Mouse (Mus musculus): ENCODE data around the gene Pdk1. TPM values are rescaled to one million over a fixed set of nuclear protein-coding genes. Genes with fewer than 3 reads are reported as not detected.
A peak's percentile ranks its signal among the peaks of the same experiment; 100 is the strongest.

Gene Pdk1
- total RNA-seq, 1 experiment from 2014 or later, result 108 TPM

GRCm38 (mm10) chr2:71867480-71867879 is 5.5 kb upstream of the Pdk1 start:
- ATAC-seq (replicated peaks in 1 of 2; ENCODE audit: insufficient read depth in 1 of 2, low FRiP score in 2 of 2, low TSS enrichment in 1 of 2, low read depth in 1 of 2, poor library complexity in 2 of 2, severe bottlenecking in 2 of 2), result no peak

- ATAC-seq (replicated peaks in 1 of 2; ENCODE audit: insufficient read depth in 1 of 2, low FRiP score in 2 of 2, low TSS enrichment in 1 of 2, low read depth in 1 of 2, poor library complexity in 2 of 2, severe bottlenecking in 2 of 2), result no peak
Observed at GRCm38 (mm10) chr2:71868256-71868655, 4.8 kb upstream of the Pdk1 start.

- no peak for ATAC-seq (replicated peaks in 1 of 2; ENCODE audit: insufficient read depth in 1 of 2, low FRiP score in 2 of 2, low TSS enrichment in 1 of 2, low read depth in 1 of 2, poor library complexity in 2 of 2, severe bottlenecking in 2 of 2)
Observed at GRCm38 (mm10) chr2:71872141-71872540, 883 bp upstream of the Pdk1 start.

DNA sequence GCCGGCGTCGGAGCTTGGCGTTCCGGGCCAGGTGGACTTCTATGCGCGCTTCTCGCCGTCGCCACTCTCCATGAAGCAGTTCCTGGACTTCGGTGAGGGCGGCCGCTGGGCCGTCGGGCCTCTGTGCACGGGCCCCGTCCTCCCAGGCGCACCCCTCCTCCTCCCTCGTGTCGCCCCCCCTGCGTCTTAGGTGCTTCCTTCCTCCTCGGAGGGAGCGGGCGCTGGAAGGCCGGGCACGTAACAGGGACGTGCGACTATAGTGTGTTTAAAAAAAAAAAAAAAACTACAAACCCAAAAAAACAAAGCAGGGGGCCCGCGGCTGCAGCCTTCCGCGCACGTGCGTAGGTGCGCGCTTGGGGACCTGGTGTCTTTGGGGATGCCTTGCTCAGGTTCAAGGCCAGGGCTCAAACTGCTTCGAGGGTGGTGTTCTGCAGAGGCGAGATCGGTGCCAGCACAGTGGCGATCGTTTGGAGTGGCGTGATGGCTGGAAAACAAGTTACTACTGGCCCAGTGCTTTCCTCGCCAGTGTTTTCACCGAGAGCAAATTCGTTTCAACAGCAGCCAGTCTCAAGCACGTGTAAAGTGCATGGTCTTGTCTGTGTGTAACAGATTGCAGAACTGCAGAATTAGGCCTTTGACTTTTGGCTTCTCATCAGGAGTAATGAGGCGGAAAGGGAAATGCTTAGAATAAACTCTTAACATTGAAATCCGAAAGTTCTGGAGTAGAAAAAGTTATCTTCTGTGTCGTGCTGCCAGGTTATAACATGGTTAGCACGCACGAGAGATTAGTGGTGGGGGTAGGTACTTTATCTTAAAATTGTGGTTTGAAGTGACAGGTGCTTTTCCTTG is 674 bp downstream of the Pdk1 start:
- peak; percentile 48 to 53 for ATAC-seq (replicated peaks in 1 of 2; ENCODE audit: insufficient read depth in 1 of 2, low FRiP score in 2 of 2, low TSS enrichment in 1 of 2, low read depth in 1 of 2, poor library complexity in 2 of 2, severe bottlenecking in 2 of 2)

GRCm38 (mm10) chr2:71874422-71874821 is 1.4 kb downstream of the Pdk1 start:
- ATAC-seq (replicated peaks in 1 of 2; ENCODE audit: insufficient read depth in 1 of 2, low FRiP score in 2 of 2, low TSS enrichment in 1 of 2, low read depth in 1 of 2, poor library complexity in 2 of 2, severe bottlenecking in 2 of 2), result no peak

DNA sequence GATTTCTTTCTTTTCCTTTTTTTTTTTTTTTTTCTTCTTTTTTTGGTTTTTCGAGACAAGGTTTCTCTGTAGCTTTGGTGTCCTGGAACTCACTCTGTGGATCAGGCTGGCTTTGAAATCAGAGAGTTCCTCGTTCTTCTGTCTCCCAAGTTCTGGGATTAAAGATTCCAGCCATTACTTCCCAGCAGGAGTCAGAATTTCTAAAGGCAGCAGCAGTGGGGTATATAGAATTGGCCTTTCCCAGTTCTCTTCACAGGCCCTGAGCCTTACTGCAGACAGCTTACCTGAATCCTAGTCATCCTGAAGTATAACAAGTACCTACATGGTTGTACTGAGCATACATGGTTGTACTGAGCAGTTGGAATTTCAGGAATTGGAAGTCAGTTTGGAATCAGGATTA is 1.8 kb downstream of the Pdk1 start:
- no peak for ATAC-seq (replicated peaks in 1 of 2; ENCODE audit: insufficient read depth in 1 of 2, low FRiP score in 2 of 2, low TSS enrichment in 1 of 2, low read depth in 1 of 2, poor library complexity in 2 of 2, severe bottlenecking in 2 of 2)

- no peak for ATAC-seq (replicated peaks in 1 of 2; ENCODE audit: insufficient read depth in 1 of 2, low FRiP score in 2 of 2, low TSS enrichment in 1 of 2, low read depth in 1 of 2, poor library complexity in 2 of 2, severe bottlenecking in 2 of 2)
Observed at GRCm38 (mm10) chr2:71877865-71878264, 4.8 kb downstream of the Pdk1 start.

DNA sequence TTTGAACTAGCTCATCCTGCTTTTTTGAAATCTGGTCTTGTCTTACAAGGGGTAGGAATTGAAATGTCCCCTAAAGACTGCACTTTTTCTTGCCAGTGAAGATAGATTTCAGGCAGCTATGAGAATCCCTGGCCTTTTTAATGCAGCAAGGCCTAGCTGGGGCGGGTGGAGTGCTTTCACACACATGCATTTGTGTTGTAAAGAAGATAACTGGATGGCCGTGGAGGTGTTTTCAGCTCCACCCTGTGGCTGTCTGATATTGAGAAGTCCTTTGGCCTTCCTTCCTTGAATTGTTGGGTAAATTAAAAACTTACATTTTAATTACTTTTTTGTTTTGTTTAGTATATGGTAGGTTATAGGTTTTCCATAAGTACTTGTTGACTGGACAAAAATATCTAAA is 5.4 kb downstream of the Pdk1 start:
- no peak for ATAC-seq (replicated peaks in 1 of 2; ENCODE audit: insufficient read depth in 1 of 2, low FRiP score in 2 of 2, low TSS enrichment in 1 of 2, low read depth in 1 of 2, poor library complexity in 2 of 2, severe bottlenecking in 2 of 2)

- no peak for ATAC-seq (replicated peaks in 1 of 2; ENCODE audit: insufficient read depth in 1 of 2, low FRiP score in 2 of 2, low TSS enrichment in 1 of 2, low read depth in 1 of 2, poor library complexity in 2 of 2, severe bottlenecking in 2 of 2)
Observed at GRCm38 (mm10) chr2:71878943-71879342, 5.9 kb downstream of the Pdk1 start.

DNA sequence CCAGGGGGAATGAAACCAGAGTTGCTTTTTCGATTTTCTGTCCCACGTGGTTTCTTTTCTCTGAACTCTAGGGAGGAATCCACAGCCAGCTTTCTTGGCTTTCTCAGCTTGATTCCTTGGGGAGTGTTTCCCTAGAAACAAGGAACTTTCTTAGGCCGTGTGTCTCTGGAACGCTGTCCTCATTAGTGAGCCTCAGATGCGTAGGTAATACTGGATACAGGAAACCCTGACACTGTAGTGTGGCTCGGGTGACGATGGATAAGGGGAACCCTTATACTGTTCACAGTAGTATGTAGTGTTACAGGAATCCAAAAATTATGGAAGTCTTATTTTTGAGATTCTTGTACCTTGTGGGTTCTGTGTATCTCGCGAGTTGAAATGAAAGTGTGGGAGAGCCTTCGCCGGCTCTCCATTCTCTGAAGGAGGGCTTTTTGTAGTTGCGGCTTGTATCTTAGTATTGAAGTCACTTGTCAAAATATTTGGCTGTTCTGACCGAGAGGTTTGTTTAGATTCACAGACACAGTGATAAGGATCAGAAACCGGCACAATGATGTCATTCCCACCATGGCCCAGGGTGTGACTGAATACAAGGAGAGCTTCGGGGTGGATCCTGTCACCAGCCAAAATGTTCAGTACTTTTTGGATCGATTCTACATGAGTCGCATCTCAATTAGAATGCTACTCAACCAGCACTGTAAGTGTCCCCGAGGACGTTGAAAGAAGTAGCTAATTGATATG is 10.1 kb downstream of the Pdk1 start:
- no peak for ATAC-seq (replicated peaks in 1 of 2; ENCODE audit: insufficient read depth in 1 of 2, low FRiP score in 2 of 2, low TSS enrichment in 1 of 2, low read depth in 1 of 2, poor library complexity in 2 of 2, severe bottlenecking in 2 of 2)

GRCm38 (mm10) chr2:71887269-71887668 is 14.2 kb downstream of the Pdk1 start:
- ATAC-seq (replicated peaks in 1 of 2; ENCODE audit: insufficient read depth in 1 of 2, low FRiP score in 2 of 2, low TSS enrichment in 1 of 2, low read depth in 1 of 2, poor library complexity in 2 of 2, severe bottlenecking in 2 of 2), result no peak

- no peak for ATAC-seq (replicated peaks in 1 of 2; ENCODE audit: insufficient read depth in 1 of 2, low FRiP score in 2 of 2, low TSS enrichment in 1 of 2, low read depth in 1 of 2, poor library complexity in 2 of 2, severe bottlenecking in 2 of 2)
Observed at GRCm38 (mm10) chr2:71888437-71888836, 15.4 kb downstream of the Pdk1 start.

DNA sequence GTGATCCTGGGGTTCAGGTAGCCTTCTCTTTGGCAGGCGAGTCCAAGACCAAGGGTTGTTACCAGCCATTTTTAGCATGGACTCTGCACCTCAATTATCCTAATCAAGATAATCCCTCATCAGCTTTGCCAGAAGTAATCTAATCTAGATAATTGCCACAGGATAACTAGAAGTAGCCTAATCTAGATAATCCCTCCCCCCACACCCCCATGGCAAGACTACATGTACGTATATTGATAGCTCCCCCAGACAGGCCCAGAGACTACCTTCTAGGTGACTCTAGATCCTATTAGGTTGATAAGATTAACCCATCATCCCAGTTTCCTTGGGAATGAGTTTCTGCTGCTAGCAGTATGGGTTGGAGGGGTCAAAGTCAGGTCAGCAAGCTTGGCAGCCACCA is 18.5 kb downstream of the Pdk1 start:
- ATAC-seq (replicated peaks in 1 of 2; ENCODE audit: insufficient read depth in 1 of 2, low FRiP score in 2 of 2, low TSS enrichment in 1 of 2, low read depth in 1 of 2, poor library complexity in 2 of 2, severe bottlenecking in 2 of 2), result no peak

DNA sequence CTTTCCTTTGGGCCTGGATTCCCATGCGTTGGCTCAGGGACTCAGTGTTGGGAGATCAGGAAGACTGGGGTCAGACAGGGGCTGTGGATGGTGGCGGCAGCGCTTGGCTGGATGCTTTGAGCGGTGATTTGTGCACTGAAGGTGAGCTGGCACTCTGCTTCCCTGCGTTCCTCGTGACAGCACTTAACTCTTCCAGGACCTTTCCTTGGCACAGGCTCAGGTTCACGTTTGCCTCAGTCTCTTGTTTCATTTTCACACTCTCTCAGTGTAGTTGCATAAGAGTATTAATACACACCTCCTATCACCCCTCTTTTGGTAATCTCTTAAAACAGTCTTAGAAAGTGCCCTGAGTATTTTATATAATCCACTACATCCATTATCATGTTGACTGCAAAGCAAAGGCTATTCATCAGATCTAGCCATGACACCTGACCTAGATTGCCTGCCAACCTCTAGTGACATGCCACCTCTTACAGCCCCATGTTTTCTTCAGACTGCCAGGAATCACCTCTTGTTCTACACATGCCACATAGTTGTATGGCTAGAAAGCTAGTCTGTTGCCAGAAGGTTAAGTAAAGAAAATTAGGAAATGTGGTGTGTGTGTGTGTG is 19.8 kb downstream of the Pdk1 start:
- ATAC-seq (replicated peaks in 1 of 2; ENCODE audit: insufficient read depth in 1 of 2, low FRiP score in 2 of 2, low TSS enrichment in 1 of 2, low read depth in 1 of 2, poor library complexity in 2 of 2, severe bottlenecking in 2 of 2), result no peak

DNA sequence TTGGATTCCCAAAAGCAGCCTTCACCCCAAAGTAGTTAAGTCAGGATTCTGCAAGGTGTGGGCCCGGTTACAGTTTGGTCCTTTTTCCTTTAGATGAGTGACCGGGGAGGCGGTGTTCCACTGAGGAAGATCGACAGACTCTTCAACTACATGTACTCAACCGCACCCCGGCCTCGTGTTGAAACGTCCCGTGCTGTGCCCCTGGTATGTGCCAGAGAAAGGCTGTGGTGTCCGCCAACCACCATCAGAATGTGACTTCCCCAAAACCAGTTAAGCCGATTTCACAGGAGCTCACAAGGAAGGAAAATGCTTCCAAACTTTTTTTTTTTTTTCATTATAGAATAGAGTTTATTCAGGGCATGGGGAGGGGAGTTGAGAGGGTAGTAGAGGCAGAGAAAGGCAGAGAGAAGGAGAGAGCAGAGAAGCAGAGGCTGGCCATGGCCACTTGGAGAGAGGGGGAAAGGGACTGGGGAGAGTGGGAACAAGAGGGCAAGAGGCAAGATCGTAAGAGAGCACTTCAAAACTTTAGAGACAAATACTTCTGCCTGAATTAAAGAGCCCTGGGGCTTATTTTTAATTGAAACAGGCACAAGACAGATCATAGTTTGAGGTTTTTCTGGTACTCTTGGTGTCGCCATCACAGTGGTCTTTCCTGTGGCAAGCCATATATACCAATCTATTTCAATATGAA is 22.7 kb downstream of the Pdk1 start:
- ATAC-seq (replicated peaks in 1 of 2; ENCODE audit: insufficient read depth in 1 of 2, low FRiP score in 2 of 2, low TSS enrichment in 1 of 2, low read depth in 1 of 2, poor library complexity in 2 of 2, severe bottlenecking in 2 of 2), result no peak

GRCm38 (mm10) chr2:71897420-71897819 is 24.4 kb downstream of the Pdk1 start:
- no peak for ATAC-seq (replicated peaks in 1 of 2; ENCODE audit: insufficient read depth in 1 of 2, low FRiP score in 2 of 2, low TSS enrichment in 1 of 2, low read depth in 1 of 2, poor library complexity in 2 of 2, severe bottlenecking in 2 of 2)

DNA sequence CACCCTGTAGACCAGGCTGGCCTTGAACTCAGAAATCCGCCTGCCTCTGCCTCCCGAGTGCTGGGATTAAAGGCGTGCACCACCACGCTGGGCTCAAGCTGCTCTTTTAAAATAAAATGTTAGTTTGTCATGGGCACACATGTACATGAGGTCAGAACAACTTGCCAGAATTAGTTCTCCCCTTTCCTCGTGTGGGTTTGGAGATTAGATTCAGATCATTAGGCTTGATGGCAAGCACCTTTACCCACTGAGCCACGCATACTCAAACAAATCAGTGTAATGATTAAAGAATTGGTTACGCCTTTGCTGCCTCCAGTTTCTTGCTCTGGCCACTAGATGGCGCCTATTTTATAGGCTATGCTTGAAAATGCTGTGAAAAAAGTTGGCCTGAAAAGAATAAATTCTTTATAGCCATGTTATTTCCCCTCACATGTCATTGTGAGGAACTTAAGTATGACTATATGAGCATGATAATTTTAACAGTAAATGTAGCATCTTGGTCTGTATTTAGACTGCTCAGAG is 25.4 kb downstream of the Pdk1 start:
- ATAC-seq (replicated peaks in 1 of 2; ENCODE audit: insufficient read depth in 1 of 2, low FRiP score in 2 of 2, low TSS enrichment in 1 of 2, low read depth in 1 of 2, poor library complexity in 2 of 2, severe bottlenecking in 2 of 2), result no peak

DNA sequence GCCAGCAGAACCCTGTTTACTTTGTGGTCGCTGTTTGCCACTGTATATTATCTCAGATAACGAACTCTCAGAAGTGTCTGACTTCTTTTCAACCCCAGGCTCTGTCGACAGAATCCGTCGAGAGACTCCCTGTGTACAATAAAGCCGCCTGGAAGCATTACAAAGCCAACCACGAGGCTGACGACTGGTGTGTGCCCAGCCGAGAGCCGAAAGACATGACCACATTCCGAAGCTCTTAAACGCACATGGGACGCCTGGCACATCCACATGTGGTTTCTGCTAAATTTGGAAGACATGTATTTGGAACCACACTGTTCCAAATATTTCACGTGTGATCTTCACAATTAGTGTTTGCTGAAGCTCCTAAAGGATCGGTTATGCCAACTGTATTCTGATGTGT is 26.9 kb downstream of the Pdk1 start:
- ATAC-seq (replicated peaks in 1 of 2; ENCODE audit: insufficient read depth in 1 of 2, low FRiP score in 2 of 2, low TSS enrichment in 1 of 2, low read depth in 1 of 2, poor library complexity in 2 of 2, severe bottlenecking in 2 of 2), result no peak
